Mouse (Mus musculus) embryonic facial prominence, embryonic 15.5 days (tissue): ENCODE measurements around the gene Inca1. TPM values are rescaled to one million over a fixed set of nuclear protein-coding genes. Genes with fewer than 3 reads are reported as not detected.
A peak's percentile ranks its signal among the peaks of the same experiment; 100 is the strongest.

Experiments
- ATAC-seq: fragments of 200-750 bp; cut with Nextera tagmentation; 2 replicates; pipeline ENCODE4 v1.8.0; 2017; ENCODE audit warnings: low read depth, moderate TSS enrichment; ENCODE audit not compliant: insufficient number of reproducible peaks, low FRiP score, low TSS enrichment
- H3K27ac ChIP-seq: fragments of 300-500 bp; sonication (generic); replicated peaks from 2 replicates; pipeline ENCODE4 v1.5.1; 2015; ENCODE audit warnings: mild to moderate bottlenecking, inconsistent platforms
- H3K27me3 ChIP-seq: fragments of 300-500 bp; sonication (generic); 2 replicates; pipeline ENCODE4 v1.6.1; 2015; ENCODE audit warnings: inconsistent platforms
- H3K36me3 ChIP-seq: fragments of 300-500 bp; sonication (generic); 2 replicates; pipeline ENCODE4 v1.6.1; 2015; ENCODE audit warnings: mild to moderate bottlenecking, inconsistent platforms
- H3K4me1 ChIP-seq: fragments of 300-500 bp; sonication (generic); 2 replicates; pipeline ENCODE4 v1.6.1; 2015; ENCODE audit warnings: inconsistent platforms
- H3K4me2 ChIP-seq: fragments of 300-500 bp; sonication (generic); replicated peaks from 2 replicates; pipeline ENCODE4 v1.6.1; 2015; ENCODE audit warnings: mild to moderate bottlenecking, inconsistent platforms
- H3K4me3 ChIP-seq: fragments of 300-500 bp; sonication (generic); replicated peaks from 2 replicates; pipeline ENCODE4 v1.5.1; 2015; ENCODE audit warnings: mild to moderate bottlenecking, inconsistent platforms
- H3K9ac ChIP-seq: fragments of 300-500 bp; sonication (generic); 2 replicates; pipeline ENCODE4 v1.6.1; 2015; ENCODE audit warnings: inconsistent platforms
- H3K9me3 ChIP-seq: fragments of 300-500 bp; sonication (generic); replicated peaks from 2 replicates; pipeline ENCODE4 v1.6.1; 2016; ENCODE audit warnings: inconsistent platforms
- WGBS: fragments of 180-500 bp; shearing (Covaris S2); methylation state at CpG from one replicate; pipeline ENCODE4 v1.1.7; 2015; 5-methylcytosine and 5-hydroxymethylcytosine counted together
- polyA plus RNA-seq: library from polyadenylated mRNA; unstranded; fragments of >200 nt; fragmentation: Nextera tagmentation; extraction: Ambion mirVana; gene quantifications from 2 replicates; pipeline ENCODE4 v1.2.1, GENCODE M21; 2015

The Inca1 gene
- 1.2 and 1.6 TPM in 2 replicates for polyA plus RNA-seq

GRCm38 (mm10) chr11:70699722-70700556 is at the start of gene Inca1, which contains the start of gene Kif1c:
TSS of gene Inca1 (minus strand) at chr11:70700155.
TSS of gene Kif1c (plus strand) at chr11:70700548.
- Histone ChIP-seq H3K36me3 (peaks cover 20% of the 10 kb centered on the region), H3K4me3 (peak within 1 kb of the TSS; percentile 97), H3K9ac (peak within 1 kb of the TSS; percentile 98), H3K27me3 (no peaks in the 10 kb centered on the region), H3K9me3 (no peaks in the 10 kb centered on the region), H3K4me2 (peak within 1 kb of the TSS; percentile 81), H3K4me1 (peaks cover 27% of the 10 kb centered on the region), H3K27ac (peak within 1 kb of the TSS; percentile 98)
- WGBS = 1% methylated on average over 68 of the region's 69 CpGs
- ATAC-seq = peak; percentile 94

GRCm38 (mm10) chr11:70747876-70748545 is 48.1 kb upstream of the Inca1 start:
- no peak overlapping the region for H3K27ac ChIP-seq
- no peaks in the 10 kb centered on the region for H3K27me3 ChIP-seq
- no peak overlapping the region for H3K4me3 ChIP-seq
- no peak overlapping the region for H3K9ac ChIP-seq
- H3K36me3 ChIP-seq = no peaks in the 10 kb centered on the region
- ATAC-seq = no peak
- no peaks in the 10 kb centered on the region for H3K4me1 ChIP-seq
- H3K4me2 ChIP-seq = no peak overlapping the region
- no peaks in the 10 kb centered on the region for H3K9me3 ChIP-seq
- 86% methylated on average over 4 of the region's 4 CpGs for WGBS

DNA sequence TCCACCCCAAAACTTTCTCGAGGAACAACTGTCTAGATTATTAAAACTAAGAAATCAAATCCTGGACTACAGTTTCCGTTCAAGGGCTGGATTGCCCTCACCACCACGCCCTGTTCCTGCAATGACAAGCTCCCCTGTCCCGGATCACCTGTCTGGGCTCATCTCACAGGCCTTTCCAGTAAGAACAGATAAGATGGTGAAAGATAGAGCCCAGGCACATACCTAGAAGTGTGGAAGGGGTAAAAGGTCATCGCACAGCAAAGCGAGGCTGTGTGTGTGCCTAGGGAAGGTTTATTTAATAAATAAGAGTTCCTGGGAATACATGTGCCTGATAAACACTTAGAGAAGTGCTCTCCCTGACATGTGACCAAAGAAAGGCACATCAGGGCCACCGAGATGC is 45.7 kb upstream of the Inca1 start:
- Histone ChIP-seq H3K27me3 (no peaks in the 10 kb centered on the region), H3K9ac (no peak overlapping the region), H3K4me1 (0 out of 2 replicates have a peak, but pooled peaks cover 4% of the 10 kb centered on the region), H3K4me2 (no peak overlapping the region), H3K27ac (no peak overlapping the region), H3K9me3 (no peaks in the 10 kb centered on the region), H3K4me3 (no peak overlapping the region), H3K36me3 (no peaks in the 10 kb centered on the region)
- WGBS = 73% methylated on average over 7 of the region's 7 CpGs
- no peak for ATAC-seq

DNA sequence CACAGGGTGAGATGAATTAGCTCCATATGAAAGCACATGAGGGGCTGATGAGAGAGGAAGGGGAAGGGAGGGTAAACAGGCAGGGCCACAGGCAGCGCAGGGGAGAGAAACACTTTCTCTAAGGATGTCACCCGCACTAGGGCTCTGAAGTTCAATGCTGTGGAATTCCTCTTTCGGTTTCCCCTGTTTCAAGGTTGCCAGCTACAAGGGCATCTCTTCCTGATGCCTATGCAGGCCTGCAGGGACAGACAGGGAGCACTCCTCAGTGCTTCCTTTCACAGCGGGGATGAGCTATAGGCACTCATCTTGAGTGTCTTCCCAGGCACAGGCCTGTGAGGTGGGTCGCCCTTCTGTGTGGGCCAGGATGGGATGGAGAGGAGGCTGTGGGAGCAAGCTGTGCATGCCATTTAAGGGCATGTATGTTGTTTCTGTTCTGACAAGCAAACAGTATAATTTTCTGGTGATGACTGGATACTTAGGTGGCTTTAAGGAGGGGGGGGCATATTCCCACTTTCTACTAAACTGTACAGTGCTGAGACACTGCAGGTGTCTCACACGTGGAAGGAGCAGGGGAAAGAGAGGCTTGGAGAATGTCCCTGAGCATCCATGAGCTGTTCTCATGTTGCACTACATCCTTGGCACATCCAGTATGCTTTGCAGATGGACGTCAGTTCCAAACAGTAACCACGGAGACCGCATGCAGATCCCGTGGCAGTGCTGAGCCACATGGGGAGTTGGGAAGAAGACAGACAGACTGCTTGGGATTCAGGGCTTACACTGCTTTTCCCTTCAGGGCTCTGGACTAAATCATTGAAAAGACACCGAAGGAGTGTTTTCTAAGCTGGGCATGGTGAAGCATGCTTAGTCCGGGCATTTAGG is 42.9 kb upstream of the Inca1 start:
- Histone ChIP-seq H3K27ac (no peak overlapping the region), H3K9ac (no peak overlapping the region), H3K9me3 (no peaks in the 10 kb centered on the region), H3K4me1 (0 out of 2 replicates have a peak, but pooled peaks cover 4% of the 10 kb centered on the region), H3K4me2 (no peak overlapping the region), H3K27me3 (no peaks in the 10 kb centered on the region), H3K4me3 (no peak overlapping the region), H3K36me3 (no peaks in the 10 kb centered on the region)
- WGBS = 67% methylated on average over 12 of the region's 12 CpGs
- ATAC-seq = no peak

DNA sequence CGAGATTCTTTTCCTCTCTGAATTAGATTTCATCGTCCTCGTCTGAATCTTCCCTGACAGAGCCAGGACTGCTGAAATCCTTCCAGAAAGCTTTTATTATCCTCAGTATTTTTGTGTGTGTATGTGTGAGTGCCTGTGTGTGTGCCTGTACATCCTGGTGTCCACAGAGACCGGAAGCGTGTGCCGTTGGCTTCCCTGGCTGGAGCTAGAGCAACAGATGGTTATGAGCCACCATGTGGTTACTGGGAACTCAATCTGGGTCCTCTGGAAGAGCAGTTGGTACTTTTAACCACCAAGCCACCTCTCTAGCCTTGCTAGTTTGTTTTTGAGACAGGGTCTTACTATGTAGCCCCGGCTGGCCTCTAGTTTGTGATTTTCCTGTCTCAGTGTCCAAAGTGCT is 42.2 kb upstream of the Inca1 start:
- ATAC-seq = no peak
- Histone ChIP-seq H3K27ac (no peak overlapping the region), H3K9ac (no peak overlapping the region), H3K36me3 (no peaks in the 10 kb centered on the region), H3K4me2 (no peak overlapping the region), H3K9me3 (no peaks in the 10 kb centered on the region), H3K27me3 (no peaks in the 10 kb centered on the region), H3K4me1 (0 out of 2 replicates have a peak, but pooled peaks cover 4% of the 10 kb centered on the region), H3K4me3 (no peak overlapping the region)
- 67% methylated on average over 7 of the region's 7 CpGs for whole genome bisulfite sequencing

DNA sequence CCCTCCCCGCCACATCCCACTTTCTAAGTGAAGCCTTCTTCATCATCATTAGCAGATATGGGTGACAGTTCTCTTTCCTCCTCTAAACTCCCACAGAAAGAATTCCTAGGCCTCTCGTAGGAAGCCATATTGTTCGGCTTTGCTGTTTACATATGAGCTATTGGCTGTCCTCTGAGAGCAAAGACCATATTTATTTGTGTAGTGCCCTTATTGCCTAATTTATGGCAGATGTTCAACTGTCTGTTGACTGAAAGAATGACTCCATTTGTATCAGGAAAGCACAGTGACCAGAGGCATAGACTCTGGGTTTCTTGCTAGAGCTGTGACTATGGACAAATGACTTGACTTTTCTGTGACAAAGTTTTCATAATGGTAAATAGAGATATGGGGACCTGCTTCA is 41.6 kb upstream of the Inca1 start:
- no peak for ATAC-seq
- Histone ChIP-seq H3K4me1 (0 out of 2 replicates have a peak, but pooled peaks cover 4% of the 10 kb centered on the region), H3K9ac (no peak overlapping the region), H3K27ac (no peak overlapping the region), H3K27me3 (no peaks in the 10 kb centered on the region), H3K4me3 (no peak overlapping the region), H3K36me3 (no peaks in the 10 kb centered on the region), H3K4me2 (no peak overlapping the region), H3K9me3 (no peaks in the 10 kb centered on the region)
- WGBS = 78% methylated on average over 3 of the region's 3 CpGs

DNA sequence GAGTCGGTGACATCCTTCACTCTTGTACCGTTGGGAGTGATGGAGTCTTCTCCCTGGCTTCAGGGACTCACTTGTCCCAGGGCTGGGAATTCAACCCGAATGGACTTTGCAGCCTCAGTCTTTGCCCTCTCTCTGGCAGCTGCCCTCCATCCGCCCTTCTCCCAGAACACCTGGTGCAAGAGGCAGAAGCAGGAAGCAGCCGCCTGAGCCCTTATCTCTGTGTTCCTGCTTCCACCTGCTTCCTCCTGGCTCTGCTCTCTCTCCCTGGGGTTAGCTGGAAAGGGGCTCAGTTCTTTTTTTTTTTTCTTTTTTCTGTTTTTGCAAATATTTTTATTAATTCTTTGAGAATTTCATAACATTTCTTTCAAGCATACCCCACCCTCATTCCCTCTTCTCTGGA is 37.8 kb upstream of the Inca1 start:
- H3K9me3 ChIP-seq = no peaks in the 10 kb centered on the region
- no peak overlapping the region for H3K9ac ChIP-seq
- H3K4me1 ChIP-seq = 0 out of 2 replicates have a peak, but pooled peaks cover 2% of the 10 kb centered on the region
- WGBS = 65% methylated on average over 5 of the region's 5 CpGs
- no peaks in the 10 kb centered on the region for H3K27me3 ChIP-seq
- no peak overlapping the region for H3K4me2 ChIP-seq
- no peak overlapping the region for H3K4me3 ChIP-seq
- no peak for ATAC-seq
- no peak overlapping the region for H3K27ac ChIP-seq
- no peaks in the 10 kb centered on the region for H3K36me3 ChIP-seq

DNA sequence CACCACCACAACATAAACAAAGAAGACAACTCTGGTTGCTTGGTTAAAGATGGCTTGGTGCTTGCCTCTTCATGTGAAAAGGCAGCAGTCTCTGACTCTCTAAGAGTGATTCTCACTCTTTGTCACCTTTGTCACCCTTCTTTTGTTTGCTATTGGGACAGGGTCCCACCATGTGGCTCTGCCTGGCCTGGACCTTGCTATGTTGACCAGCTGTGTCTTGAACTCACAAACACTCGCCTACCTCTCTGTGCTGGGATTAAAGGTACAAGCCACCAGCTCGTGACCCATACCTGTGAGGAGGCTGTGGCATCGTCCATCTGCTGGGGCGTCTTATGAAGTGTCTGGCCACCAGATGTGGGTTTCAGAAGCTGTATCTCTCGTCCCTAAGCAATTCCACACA is 33.3 kb upstream of the Inca1 start:
- Histone ChIP-seq H3K9ac (no peak overlapping the region), H3K4me2 (no peak overlapping the region), H3K4me1 (no peaks in the 10 kb centered on the region), H3K27ac (no peak overlapping the region), H3K4me3 (no peak overlapping the region), H3K27me3 (no peaks in the 10 kb centered on the region), H3K9me3 (no peaks in the 10 kb centered on the region), H3K36me3 (peaks cover 9% of the 10 kb centered on the region)
- 43% methylated on average over 5 of the region's 5 CpGs for WGBS
- no peak for ATAC-seq

GRCm38 (mm10) chr11:70731178-70731577 is 31.2 kb upstream of the Inca1 start:
- no peak for ATAC-seq
- 55% methylated on average over 5 of the region's 5 CpGs for WGBS
- Histone ChIP-seq H3K4me3 (no peak overlapping the region), H3K4me1 (no peaks in the 10 kb centered on the region), H3K9ac (no peak overlapping the region), H3K27ac (no peak overlapping the region), H3K27me3 (no peaks in the 10 kb centered on the region), H3K36me3 (peaks cover 29% of the 10 kb centered on the region), H3K4me2 (no peak overlapping the region), H3K9me3 (no peaks in the 10 kb centered on the region)

- WGBS = 80% methylated on average over 9 of the region's 9 CpGs
- Histone ChIP-seq H3K4me1 (no peaks in the 10 kb centered on the region), H3K9ac (no peak overlapping the region), H3K4me3 (no peak overlapping the region), H3K27ac (no peak overlapping the region), H3K36me3 (peaks cover 35% of the 10 kb centered on the region), H3K9me3 (no peaks in the 10 kb centered on the region), H3K4me2 (no peak overlapping the region), H3K27me3 (no peaks in the 10 kb centered on the region)
- ATAC-seq = peak; percentile 43; the same call in 1 of the 2 replicates
Measured at GRCm38 (mm10) chr11:70730427-70731038, 30.6 kb upstream of the Inca1 start.
